Mouse (Mus musculus) lung, postnatal 0 days (tissue): ENCODE data around the gene Entpd3. TPM values are rescaled to one million over a fixed set of nuclear protein-coding genes. Genes with fewer than 3 reads are reported as not detected.
A peak's percentile ranks its signal among the peaks of the same experiment; 100 is the strongest.

Source experiments
- ATAC-seq: fragments of 200-750 bp; cut with Nextera tagmentation; 2 replicates; pipeline ENCODE4 v1.8.0; 2017; ENCODE audit warnings: moderate library complexity
- DNase-seq: peaks from one replicate; pipeline ENCODE4 v3.0.0-alpha.2; 2016; ENCODE audit warnings: low spot score
- H3K27ac ChIP-seq: fragments of 300-500 bp; sonication (generic); 2 replicates; pipeline ENCODE4 v1.5.1; 2014; ENCODE audit warnings: antibody characterized with exemption, mild to moderate bottlenecking, low read length, mixed read lengths
- H3K27me3 ChIP-seq: fragments of 300-500 bp; sonication (generic); replicated peaks from 2 replicates; pipeline ENCODE4 v1.6.1; 2014; ENCODE audit warnings: low read length, mixed read lengths; ENCODE audit not compliant: insufficient read depth
- H3K36me3 ChIP-seq: fragments of 300-500 bp; sonication (generic); 2 replicates; pipeline ENCODE4 v1.6.1; 2014; ENCODE audit warnings: low read length, mixed read lengths; ENCODE audit not compliant: insufficient read depth
- H3K4me1 ChIP-seq: fragments of 300-500 bp; sonication (generic); 2 replicates; pipeline ENCODE4 v1.6.1; 2014; ENCODE audit warnings: antibody characterized with exemption, low read depth, low read length, mixed read lengths; ENCODE audit not compliant: insufficient read depth
- H3K4me2 ChIP-seq: fragments of 300-500 bp; sonication (generic); replicated peaks from 2 replicates; pipeline ENCODE4 v1.6.1; 2014; ENCODE audit warnings: low read depth, mild to moderate bottlenecking, low read length, moderate library complexity, mixed read lengths
- H3K4me3 ChIP-seq: fragments of 300-500 bp; sonication (generic); 2 replicates; pipeline ENCODE4 v1.5.1; 2014; ENCODE audit warnings: low read depth, low read length
- H3K9ac ChIP-seq: fragments of 300-500 bp; sonication (generic); replicated peaks from 2 replicates; pipeline ENCODE4 v1.6.1; 2014; ENCODE audit warnings: low read depth, mild to moderate bottlenecking
- H3K9me3 ChIP-seq: fragments of 300-500 bp; sonication (generic); 2 replicates; pipeline ENCODE4 v1.6.1; 2016; ENCODE audit warnings: low read length, mixed read lengths
- CTCF ChIP-seq: IDR thresholded peaks from 2 replicates; pipeline ENCODE4 v1.5.1; 2016; ENCODE audit warnings: antibody characterized with exemption, mild to moderate bottlenecking
- EP300 ChIP-seq: IDR thresholded peaks from 2 replicates; pipeline ENCODE4 v1.6.1; 2016; ENCODE audit warnings: antibody characterized with exemption, mild to moderate bottlenecking, control low read depth
- WGBS: fragments of 180-500 bp; shearing (Covaris S2); extraction: QIAGEN DNeasy Blood & Tissue Kit; methylation state at CpG from one replicate; pipeline ENCODE4 v1.1.7; 2014; 5-methylcytosine and 5-hydroxymethylcytosine counted together
- polyA plus RNA-seq: library from polyadenylated mRNA; unstranded; fragments of >200 nt; fragmentation: Nextera tagmentation; extraction: Ambion mirVana; gene quantifications from 2 replicates; pipeline ENCODE4 v1.2.1, GENCODE M21; 2015

Gene Entpd3
- polyA plus RNA-seq, 1 experiment from 2014 or later = 4.1 TPM

DNA sequence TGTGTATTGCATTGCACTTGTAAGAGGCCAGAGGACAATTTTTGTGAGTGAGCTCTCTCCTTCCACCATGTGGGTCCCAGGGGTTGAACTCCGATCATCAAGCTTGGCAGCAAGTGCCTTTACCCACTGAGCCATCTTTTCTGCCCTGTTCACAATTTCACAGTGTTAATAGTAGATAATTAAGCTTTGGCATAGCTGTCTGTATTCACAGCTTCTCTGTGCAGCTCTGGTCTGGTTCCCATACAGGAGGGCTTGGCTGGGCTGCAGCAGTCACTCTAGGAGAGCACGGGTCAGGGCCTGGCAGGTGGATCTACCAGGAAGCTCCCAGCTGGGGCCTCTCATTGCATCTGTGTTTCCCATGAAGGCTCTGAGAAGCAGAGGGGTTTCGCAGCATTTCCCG lies 55.7 kb downstream of the Entpd3 start:
- Histone ChIP-seq H3K4me1 (no peaks in the 10 kb centered on the region), H3K27me3 (no peaks in the 10 kb centered on the region), H3K27ac (no peak overlapping the region), H3K36me3 (no peaks in the 10 kb centered on the region), H3K9me3 (no peaks in the 10 kb centered on the region), H3K4me3 (no peak overlapping the region), H3K4me2 (no peak overlapping the region), H3K9ac (no peak overlapping the region)
- DNase-seq (no peak), ATAC-seq (no peak)
- 78% methylated on average over 4 of the region's 4 CpGs for WGBS
- no peak for TF ChIP-seq EP300
- no peak for TF ChIP-seq CTCF

DNA sequence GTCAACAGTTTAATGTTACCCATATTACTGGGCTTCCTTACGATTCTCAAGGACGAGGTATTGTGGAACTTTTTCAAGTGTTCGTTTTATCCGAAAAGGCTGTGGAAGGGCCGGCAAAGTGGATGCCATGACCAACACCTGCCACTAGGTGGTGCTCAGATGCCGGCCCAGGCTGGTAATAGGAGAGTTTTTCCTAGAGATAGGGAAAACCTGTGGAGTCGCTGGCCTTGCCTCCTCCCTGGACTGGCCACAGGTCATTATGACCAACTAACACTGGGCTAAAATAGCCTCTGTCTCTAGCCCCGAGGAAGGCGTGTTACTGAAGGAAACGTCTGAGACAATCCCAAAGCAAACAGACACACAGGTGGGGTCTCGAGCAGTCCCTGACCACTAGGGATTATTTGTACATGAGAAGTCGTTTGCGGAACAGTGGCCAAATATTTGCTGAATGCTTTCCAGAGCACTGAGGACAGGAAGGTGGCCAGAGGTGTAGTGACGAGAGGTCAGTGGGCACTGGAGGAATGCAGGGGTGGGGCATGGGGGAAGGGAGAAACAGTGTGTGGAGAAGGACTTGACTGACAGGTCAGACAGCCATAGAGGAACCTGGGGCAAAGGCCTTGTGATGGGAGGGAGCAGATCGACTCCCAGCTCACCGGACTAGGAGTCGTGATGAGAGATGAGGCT lies 62.0 kb downstream of the Entpd3 start:
- Histone ChIP-seq H3K9me3 (no peaks in the 10 kb centered on the region), H3K9ac (no peak overlapping the region), H3K27ac (peak overlapping the region; percentile 57), H3K36me3 (no peaks in the 10 kb centered on the region), H3K4me3 (no peak overlapping the region), H3K27me3 (no peaks in the 10 kb centered on the region), H3K4me1 (no peaks in the 10 kb centered on the region), H3K4me2 (peak overlapping the region; percentile 25)
- WGBS = 8% methylated on average over 17 of the region's 17 CpGs
- peak; percentile 90 for DNase-seq
- TF ChIP-seq EP300 (peak; percentile 46), CTCF (peak; percentile 96)
- ATAC-seq = peak; percentile 95

GRCm38 (mm10) chr9:120602172-120602838 lies 62.7 kb downstream of the Entpd3 start:
- Histone ChIP-seq H3K9me3 (no peaks in the 10 kb centered on the region), H3K36me3 (no peaks in the 10 kb centered on the region), H3K4me2 (peak overlapping the region; percentile 25), H3K27me3 (no peaks in the 10 kb centered on the region), H3K4me3 (no peak overlapping the region), H3K4me1 (no peaks in the 10 kb centered on the region), H3K27ac (peak overlapping the region; percentile 57), H3K9ac (no peak overlapping the region)
- TF ChIP-seq EP300 = no peak
- TF ChIP-seq CTCF = no peak
- WGBS = 46% methylated on average over 17 of the region's 17 CpGs
- ATAC-seq (peak; percentile 30), DNase-seq (peak; percentile 16)

DNA sequence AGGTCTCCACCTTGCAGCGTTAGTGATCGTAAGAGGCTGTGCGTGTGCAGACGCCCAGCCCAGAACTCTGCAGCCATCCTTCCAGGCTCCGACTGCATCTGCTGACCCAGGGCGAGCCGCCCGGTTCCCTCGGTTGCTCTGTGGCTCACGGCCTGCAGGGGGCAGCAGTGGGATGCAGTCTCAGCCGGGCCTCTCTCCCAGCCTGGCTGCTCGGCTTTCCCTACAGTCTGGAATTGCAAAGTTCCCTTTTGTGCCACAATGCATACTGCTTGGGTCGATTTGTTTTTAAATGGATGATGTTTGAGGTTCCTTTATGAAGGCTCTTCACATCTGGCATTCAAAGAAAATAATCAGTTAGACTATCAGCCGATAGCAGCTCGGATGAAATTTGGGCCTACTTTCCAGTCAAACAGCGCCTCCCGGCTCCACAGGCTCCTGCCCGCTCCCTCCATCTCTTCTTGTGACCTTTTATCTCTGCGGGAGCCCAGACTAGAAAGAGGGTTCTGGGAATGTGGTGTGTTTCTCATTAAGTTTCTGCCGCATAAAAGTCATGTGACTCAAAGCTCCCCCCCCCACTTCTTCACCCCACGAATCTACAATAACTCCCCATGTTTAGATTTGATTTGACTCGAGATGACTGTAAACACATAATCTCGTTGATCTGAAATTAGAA lies 63.4 kb downstream of the Entpd3 start:
- H3K4me3 ChIP-seq = no peak overlapping the region
- no peak overlapping the region for H3K9ac ChIP-seq
- ATAC-seq (peak; percentile 73), DNase-seq (peak; percentile 86)
- H3K9me3 ChIP-seq = peaks cover 4% of the 10 kb centered on the region; the same call in 1 of the 2 replicates
- no peaks in the 10 kb centered on the region for H3K4me1 ChIP-seq
- no peak overlapping the region for H3K27ac ChIP-seq
- 0 out of 2 replicates have a peak overlapping the region, but pooled peaks have one; percentile 25 for H3K4me2 ChIP-seq
- no peaks in the 10 kb centered on the region for H3K36me3 ChIP-seq
- TF ChIP-seq EP300 (no peak), CTCF (peak; percentile 97)
- WGBS = 13% methylated on average over 23 of the region's 23 CpGs
- no peaks in the 10 kb centered on the region for H3K27me3 ChIP-seq

- Histone ChIP-seq H3K27me3 (no peaks in the 10 kb centered on the region), H3K9me3 (peaks cover 8% of the 10 kb centered on the region; the same call in 1 of the 2 replicates), H3K9ac (no peak overlapping the region), H3K36me3 (no peaks in the 10 kb centered on the region), H3K4me1 (no peaks in the 10 kb centered on the region), H3K27ac (no peak overlapping the region), H3K4me2 (no peak overlapping the region), H3K4me3 (no peak overlapping the region)
- no peak for TF ChIP-seq EP300
- no peak for TF ChIP-seq CTCF
- DNase-seq (no peak), ATAC-seq (no peak)
- WGBS = 47% methylated on average over 10 of the region's 10 CpGs
These were observed 63.9 kb downstream of the Entpd3 start for GRCm38 (mm10) chr9:120603512-120603908.

GRCm38 (mm10) chr9:120603956-120604355 lies 64.3 kb downstream of the Entpd3 start:
- no peak for TF ChIP-seq EP300
- TF ChIP-seq CTCF = no peak
- no peaks in the 10 kb centered on the region for H3K36me3 ChIP-seq
- H3K9ac ChIP-seq = no peak overlapping the region
- no peaks in the 10 kb centered on the region for H3K27me3 ChIP-seq
- no peak overlapping the region for H3K4me2 ChIP-seq
- ATAC-seq = no peak
- 57% methylated on average over 7 of the region's 12 CpGs for WGBS
- no peak overlapping the region for H3K27ac ChIP-seq
- no peak overlapping the region for H3K4me3 ChIP-seq
- H3K9me3 ChIP-seq = peaks cover 8% of the 10 kb centered on the region; the same call in 1 of the 2 replicates
- no peaks in the 10 kb centered on the region for H3K4me1 ChIP-seq
- no peak for DNase-seq
